Mouse (Mus musculus) MEL (cell line): Measurements from ENCODE around the gene Scube3. TPM values are rescaled to one million over a fixed set of nuclear protein-coding genes. Genes with fewer than 3 reads are reported as not detected.

Experiments used
- DNase-seq: peaks from one replicate; pipeline ENCODE4 v3.0.0; 2011; ENCODE audit warnings: low read depth, low spot score
- H3K27ac ChIP-seq: 2 replicates; pipeline ENCODE4 v1.5.1; 2012; ENCODE audit warnings: low read depth, mild to moderate bottlenecking, control low read depth, low read length, moderate library complexity; ENCODE audit not compliant: control insufficient read depth
- H3K27me3 ChIP-seq, 2 experiments: fragments of 150-350 bp in 1 of 2; sonication (generic) in 1 of 2; 2 replicates each; pipeline ENCODE4 v1.6.1; 2012; ENCODE audit warnings: low read length in 2 of 2, mild to moderate bottlenecking in 2 of 2, improper control_type of control experiment in 1 of 2, moderate library complexity in 1 of 2; ENCODE audit not compliant: insufficient read depth in 2 of 2, control insufficient read depth in 1 of 2
- H3K36me3 ChIP-seq, 2 experiments: 2 replicates each; pipeline ENCODE4 v1.6.1; 2012 to 2014; ENCODE audit warnings: low read length in 2 of 2, improper control_type of control experiment in 1 of 2, inconsistent platforms in 1 of 2, mild to moderate bottlenecking in 1 of 2; ENCODE audit not compliant: insufficient read depth in 2 of 2, control insufficient read depth in 1 of 2
- H3K4me1 ChIP-seq, 2 experiments: fragments of 150-350 bp in 1 of 2; sonication (generic) in 1 of 2; 2 replicates each; pipeline ENCODE4 v1.6.1; 2012; ENCODE audit warnings: low read length in 2 of 2, improper control_type of control experiment in 1 of 2, mild to moderate bottlenecking in 1 of 2; ENCODE audit not compliant: insufficient read depth in 2 of 2, control insufficient read depth in 1 of 2
- H3K4me3 ChIP-seq, 2 experiments: fragments of 150-350 bp in 1 of 2; sonication (generic) in 1 of 2; 2 replicates each; pipeline ENCODE4 v1.5.1; 2012; ENCODE audit warnings: low read depth in 2 of 2, low read length in 2 of 2, mild to moderate bottlenecking in 2 of 2, moderate library complexity in 2 of 2, control low read depth in 1 of 2, improper control_type of control experiment in 1 of 2; ENCODE audit not compliant: control insufficient read depth in 1 of 2, insufficient read depth in 1 of 2
- H3K79me2 ChIP-seq: 2 replicates; pipeline ENCODE4 v1.6.1; 2012; ENCODE audit warnings: mild to moderate bottlenecking, low read length, moderate library complexity; ENCODE audit not compliant: control insufficient read depth, poor library complexity, insufficient read depth
- H3K9ac ChIP-seq: 2 replicates; pipeline ENCODE4 v1.6.1; 2012; ENCODE audit warnings: low read depth, mild to moderate bottlenecking, control low read depth, low read length, moderate library complexity; ENCODE audit not compliant: control insufficient read depth, poor library complexity, severe bottlenecking
- H3K9me3 ChIP-seq: fragments of 150-350 bp; sonication (generic); replicated peaks from 2 replicates; pipeline ENCODE4 v1.6.1; 2012; ENCODE audit warnings: mild to moderate bottlenecking, low read length, improper control_type of control experiment, moderate library complexity; ENCODE audit not compliant: insufficient read depth
- CHD1 ChIP-seq: IDR thresholded peaks from 2 replicates; pipeline ENCODE4 v1.6.1; 2012; ENCODE audit warnings: low read depth, mild to moderate bottlenecking, inconsistent platforms, low read length, improper control_type of control experiment
- CTCF ChIP-seq, 3 experiments: IDR thresholded peaks in 2 of 3; conservative IDR thresholded peaks in 1 of 3; 2 replicates each; pipeline ENCODE4 v1.5.1; 2011 to 2012; ENCODE audit warnings: low read length in 3 of 3, low read depth in 2 of 3, mild to moderate bottlenecking in 2 of 3, improper control_type of control experiment in 1 of 3, inconsistent platforms in 1 of 3, mixed read lengths in 1 of 3, moderate library complexity in 1 of 3; ENCODE audit not compliant: control insufficient read depth in 1 of 3, insufficient read depth in 1 of 3, poor library complexity in 1 of 3, severe bottlenecking in 1 of 3
- JUND ChIP-seq: IDR thresholded peaks from 2 replicates; pipeline ENCODE4 v1.6.1; 2011; ENCODE audit warnings: low read depth, mild to moderate bottlenecking, improper control_type of control experiment, low read length
- MEF2A ChIP-seq: IDR thresholded peaks from 2 replicates; pipeline ENCODE4 v1.6.1; 2014; ENCODE audit warnings: low read depth, mild to moderate bottlenecking, inconsistent platforms, low read length, improper control_type of control experiment; ENCODE audit not compliant: poor library complexity, insufficient replicate concordance, severe bottlenecking; ENCODE audit errors: extremely low read depth
- MXI1 ChIP-seq: IDR thresholded peaks from 2 replicates; pipeline ENCODE4 v1.6.1; 2011; ENCODE audit warnings: mild to moderate bottlenecking, low read depth, low read length, improper control_type of control experiment
- MYC ChIP-seq: IDR thresholded peaks from 2 replicates; pipeline ENCODE4 v1.6.1; 2011; ENCODE audit warnings: low read depth, mild to moderate bottlenecking, low read length, improper control_type of control experiment, moderate library complexity
- NRF1 ChIP-seq: IDR thresholded peaks from 2 replicates; pipeline ENCODE4 v1.6.1; 2014; ENCODE audit warnings: low read depth, mild to moderate bottlenecking, inconsistent platforms, low read length, improper control_type of control experiment, moderate library complexity; ENCODE audit not compliant: poor library complexity, insufficient read depth, severe bottlenecking
- POLR2AphosphoS2 ChIP-seq: IDR thresholded peaks from 2 replicates; pipeline ENCODE4 v1.6.1; 2011; ENCODE audit warnings: low read length, improper control_type of control experiment
- POLR2AphosphoS5 ChIP-seq: IDR thresholded peaks from 2 replicates; pipeline ENCODE4 v1.6.1; 2012; ENCODE audit warnings: low read depth, borderline replicate concordance, mild to moderate bottlenecking, inconsistent platforms, low read length, moderate library complexity, mixed read lengths
- RAD21 ChIP-seq: IDR thresholded peaks from 2 replicates; pipeline ENCODE4 v1.6.1; 2011; ENCODE audit warnings: mild to moderate bottlenecking, low read depth, low read length, improper control_type of control experiment
- SMC3 ChIP-seq: IDR thresholded peaks from 2 replicates; pipeline ENCODE4 v1.6.1; 2011; ENCODE audit warnings: low read depth, low read length, improper control_type of control experiment
- TAL1 ChIP-seq: IDR thresholded peaks from 2 replicates; pipeline ENCODE4 v1.6.1; 2012; ENCODE audit warnings: mild to moderate bottlenecking, inconsistent platforms, low read length, moderate library complexity, mixed read lengths
- TCF12 ChIP-seq: IDR thresholded peaks from 2 replicates; pipeline ENCODE4 v1.6.1; 2014; ENCODE audit warnings: low read depth, mild to moderate bottlenecking, inconsistent platforms, low read length, improper control_type of control experiment, moderate library complexity
- USF2 ChIP-seq, 2 experiments: IDR thresholded peaks; 2 replicates each; pipeline ENCODE4 v1.6.1; 2011 to 2012; ENCODE audit warnings: improper control_type of control experiment in 2 of 2, low read length in 2 of 2, borderline replicate concordance in 1 of 2, inconsistent platforms in 1 of 2, low read depth in 1 of 2, mild to moderate bottlenecking in 1 of 2; ENCODE audit not compliant: insufficient read depth in 1 of 2
- ZC3H11A ChIP-seq: IDR thresholded peaks from 2 replicates; pipeline ENCODE4 v1.6.1; 2012; ENCODE audit warnings: low read depth, mild to moderate bottlenecking, inconsistent platforms, low read length, improper control_type of control experiment
- polyA plus RNA-seq, 2 experiments: library from polyadenylated mRNA; stranded (reverse) in 1 of 2; unstranded in 1 of 2; fragments of >175 nt in 1 of 2; fragments of >200 nt in 1 of 2; gene quantifications; 2 replicates each; pipeline versions ENCODE4 v1.2.1 to v1.2.4; 2012; ENCODE audit warnings: low replicate concordance in 2 of 2, low read depth in 1 of 2; ENCODE audit not compliant: insufficient read length in 2 of 2, insufficient read depth in 1 of 2, missing spikeins in 1 of 2
- total RNA-seq: library from RNA; depleted of rRNA; stranded (reverse); fragments of 300-350 nt; gene quantifications from 2 replicates; pipeline ENCODE4 v1.2.3, GENCODE M21; 2012

The Scube3 gene
- total and polyA plus RNA-seq, 3 experiments, result 0.03 to 0.04 TPM; not detected in 1

DNA sequence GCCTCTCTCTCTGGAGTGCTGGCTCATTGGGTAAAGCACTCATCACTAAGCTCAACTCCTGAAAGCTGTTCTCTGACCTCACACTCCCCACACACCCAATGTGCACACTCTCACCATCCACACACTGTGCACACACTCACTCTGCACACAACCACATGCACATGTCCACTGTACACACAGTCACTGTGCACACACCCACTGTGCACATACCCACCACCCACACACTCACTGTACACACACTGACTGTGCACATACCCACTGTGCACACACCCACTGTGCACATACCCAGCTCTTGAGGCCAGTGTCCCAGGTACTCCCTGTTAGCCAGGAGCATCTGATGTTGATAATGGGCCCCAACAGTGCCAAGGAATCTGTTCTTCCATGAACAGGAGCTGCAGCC, 10.8 kb upstream of the Scube3 start:
- no peak overlapping the region for H3K4me3 ChIP-seq
- no peaks in the 10 kb centered on the region for H3K9me3 ChIP-seq
- no peak overlapping the region for H3K27ac ChIP-seq
- H3K27me3 ChIP-seq, result peaks cover 2 to 3% of the 10 kb centered on the region in 2 experiments; a peak in 3 of 4 replicates
- no peak for DNase-seq
- H3K79me2 ChIP-seq, result no peaks in the 10 kb centered on the region
- H3K36me3 ChIP-seq, result no peaks in the 10 kb centered on the region
- H3K9ac ChIP-seq, result no peak overlapping the region
- TF ChIP-seq MXI1 (no peak), POLR2AphosphoS2 (no peak), POLR2AphosphoS5 (peak; percentile 43; the same call in 1 of the 2 replicates), USF2 (IDR thresholded peaks at IDR 0.05; ENCODE audit: borderline replicate concordance in 1 of 2, insufficient read depth in 1 of 2, low read depth in 1 of 2, low read length in 2 of 2) (no peak), MEF2A (no peak), CHD1 (no peak)
- H3K4me1 ChIP-seq, result no peaks in the 10 kb centered on the region

DNA sequence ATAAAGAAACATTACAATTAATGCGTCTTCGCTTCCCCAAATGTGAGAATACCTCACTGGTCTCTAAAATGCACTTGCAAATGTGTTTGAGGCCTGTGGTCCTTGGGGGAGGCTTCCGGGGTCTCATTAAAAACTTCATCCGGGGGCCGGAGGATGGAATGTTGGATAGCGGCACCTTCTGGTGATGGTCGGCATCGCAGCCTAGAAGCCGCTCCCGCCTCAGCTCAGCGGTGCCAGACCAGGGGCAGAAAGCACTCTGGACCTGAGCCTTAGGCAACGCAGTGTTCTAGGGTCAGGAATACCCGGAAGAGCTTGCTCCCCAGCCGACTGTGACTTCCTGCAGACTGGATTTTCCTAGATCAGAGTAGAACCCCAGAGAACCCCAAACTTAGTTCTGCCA, 8.7 kb upstream of the Scube3 start:
- no peaks in the 10 kb centered on the region for H3K36me3 ChIP-seq
- H3K9me3 ChIP-seq, result no peaks in the 10 kb centered on the region
- TF ChIP-seq MEF2A (no peak), NRF1 (no peak), RAD21 (peak; percentile 54), ZC3H11A (peak; percentile 36; the same call in 1 of the 2 replicates), SMC3 (peak; percentile 75), JUND (no peak), CTCF (IDR thresholded peaks at IDR 0.05 in 2 of 3, conservative IDR thresholded peaks at IDR 0.05 in 1 of 3; ENCODE audit: control insufficient read depth in 1 of 3, insufficient read depth in 1 of 3, low read depth in 2 of 3, low read length in 3 of 3, poor library complexity in 1 of 3, severe bottlenecking in 1 of 3) (peak; percentile 79 to 87 (median 82))
- no peak overlapping the region for H3K27ac ChIP-seq
- peaks cover 2 to 3% of the 10 kb centered on the region in 2 experiments; a peak in 3 of 4 replicates for H3K27me3 ChIP-seq
- H3K4me3 ChIP-seq, result no peak overlapping the region
- H3K79me2 ChIP-seq, result no peaks in the 10 kb centered on the region
- no peak overlapping the region for H3K9ac ChIP-seq
- peak; percentile 43 for DNase-seq
- no peaks in the 10 kb centered on the region for H3K4me1 ChIP-seq

DNA sequence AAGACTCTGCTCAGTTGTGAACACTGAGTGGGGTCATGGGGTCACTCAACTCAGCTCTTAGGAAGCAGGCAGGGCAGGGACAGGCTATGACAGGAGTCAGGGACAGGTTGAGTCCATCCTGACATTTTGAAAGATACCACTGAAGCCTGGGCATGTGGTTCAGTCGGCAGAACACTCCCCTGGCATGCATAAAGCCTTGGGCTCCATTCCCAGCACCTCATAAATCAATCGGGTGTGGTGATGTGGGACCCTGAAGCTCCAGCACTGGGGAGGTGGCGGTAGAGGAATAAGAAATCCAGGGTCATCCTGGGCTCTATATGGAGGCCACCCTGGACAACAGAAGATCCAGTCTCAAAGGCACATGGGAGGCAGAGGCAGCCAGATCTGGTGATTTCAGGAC, 6.4 kb upstream of the Scube3 start:
- Histone ChIP-seq H3K27ac (no peak overlapping the region), H3K9ac (no peak overlapping the region), H3K9me3 (no peaks in the 10 kb centered on the region)
- TF ChIP-seq TAL1 (no peak), TCF12 (no peak), NRF1 (no peak), MYC (no peak), MEF2A (no peak), CTCF (IDR thresholded peaks at IDR 0.05 in 2 of 3, conservative IDR thresholded peaks at IDR 0.05 in 1 of 3; ENCODE audit: control insufficient read depth in 1 of 3, insufficient read depth in 1 of 3, low read depth in 2 of 3, low read length in 3 of 3, poor library complexity in 1 of 3, severe bottlenecking in 1 of 3) (no peak)
- TF ChIP-seq, all 39 proteins: peak for 0
- H3K79me2 ChIP-seq, result no peaks in the 10 kb centered on the region
- no peak for DNase-seq
- H3K27me3 ChIP-seq, result peaks cover 2 to 3% of the 10 kb centered on the region in 2 experiments
- no peak overlapping the region for H3K4me3 ChIP-seq
- H3K36me3 ChIP-seq, result no peaks in the 10 kb centered on the region
- no peaks in the 10 kb centered on the region for H3K4me1 ChIP-seq
